Mouse (Mus musculus) hindbrain, embryonic 16.5 days (tissue): ENCODE results near the gene Mertk. TPM values are rescaled to one million over a fixed set of nuclear protein-coding genes. Genes with fewer than 3 reads are reported as not detected.

Experiments used
- ATAC-seq: fragments of 200-750 bp; cut with Nextera tagmentation; 2 replicates; pipeline ENCODE4 v1.8.0; 2017; ENCODE audit warnings: moderate TSS enrichment, moderate library complexity
- H3K27ac ChIP-seq: fragments of 300-500 bp; sonication (generic); 2 replicates; pipeline ENCODE4 v1.5.1; 2014; ENCODE audit warnings: low read depth, mild to moderate bottlenecking, control low read depth, low read length, moderate library complexity
- H3K27me3 ChIP-seq: fragments of 300-500 bp; sonication (generic); replicated peaks from 2 replicates; pipeline ENCODE4 v1.6.1; 2014; ENCODE audit warnings: low read length; ENCODE audit not compliant: control insufficient read depth, insufficient read depth
- H3K36me3 ChIP-seq: fragments of 300-500 bp; sonication (generic); 2 replicates; pipeline ENCODE4 v1.6.1; 2014; ENCODE audit warnings: mild to moderate bottlenecking, low read length, moderate library complexity, mixed read lengths; ENCODE audit not compliant: control insufficient read depth, insufficient read depth
- H3K4me1 ChIP-seq: fragments of 300-500 bp; sonication (generic); 2 replicates; pipeline ENCODE4 v1.6.1; 2014; ENCODE audit warnings: low read depth, low read length; ENCODE audit not compliant: control insufficient read depth, insufficient read depth
- H3K4me2 ChIP-seq: fragments of 300-500 bp; sonication (generic); 2 replicates; pipeline ENCODE4 v1.6.1; 2014; ENCODE audit warnings: mild to moderate bottlenecking, low read length, control low read depth, moderate library complexity
- H3K4me3 ChIP-seq: fragments of 300-500 bp; sonication (generic); 2 replicates; pipeline ENCODE4 v1.5.1; 2014; ENCODE audit warnings: mild to moderate bottlenecking, low read length, control low read depth, moderate library complexity
- H3K9ac ChIP-seq: fragments of 300-500 bp; sonication (generic); 2 replicates; pipeline ENCODE4 v1.6.1; 2014; ENCODE audit warnings: low read depth, mild to moderate bottlenecking, control low read depth, low read length, moderate library complexity
- H3K9me3 ChIP-seq: fragments of 300-500 bp; sonication (generic); 2 replicates; pipeline ENCODE4 v1.6.1; 2014; ENCODE audit warnings: mild to moderate bottlenecking, low read length, moderate library complexity; ENCODE audit not compliant: control insufficient read depth
- WGBS: fragments of 180-500 bp; shearing (Covaris S2); extraction: QIAGEN DNeasy Blood & Tissue Kit; methylation state at CpG from one replicate; pipeline ENCODE4 v1.1.7; 2014; 5-methylcytosine and 5-hydroxymethylcytosine counted together
- polyA plus RNA-seq: library from polyadenylated mRNA; unstranded; fragments of >200 nt; fragmentation: Nextera tagmentation; extraction: Ambion mirVana; gene quantifications from 2 replicates; pipeline ENCODE4 v1.2.1, GENCODE M21; 2015

Mertk gene
- polyA plus RNA-seq, 1 experiment from 2014 or later = 3.4 TPM

GRCm38 (mm10) chr2:128696426-128696825, 2.3 kb upstream of the Mertk start:
- no peak for ATAC-seq
- WGBS = 92% methylated on average over 3 of the region's 3 CpGs

GRCm38 (mm10) chr2:128697047-128697446, 1.7 kb upstream of the Mertk start:
- Histone ChIP-seq H3K4me2 (no peak overlapping the region), H3K4me3 (no peak overlapping the region), H3K9ac (no peak overlapping the region), H3K36me3 (no peaks in the 10 kb centered on the region), H3K4me1 (peaks cover 11% of the 10 kb centered on the region), H3K27me3 (peaks cover 4% of the 10 kb centered on the region; the same call in 1 of the 2 replicates), H3K27ac (no peak overlapping the region), H3K9me3 (no peaks in the 10 kb centered on the region)
- no peak for ATAC-seq
- WGBS = 91% methylated on average over 1 of the region's 1 CpGs

More at GRCm38 (mm10) chr2:128696426-128696825, 2.3 kb upstream of the Mertk start:
- H3K9me3 ChIP-seq = no peaks in the 10 kb centered on the region
- H3K4me3 ChIP-seq = no peak overlapping the region
- H3K9ac ChIP-seq = no peak overlapping the region
- H3K4me1 ChIP-seq = peaks cover 11% of the 10 kb centered on the region
- H3K27me3 ChIP-seq = peaks cover 4% of the 10 kb centered on the region; the same call in 1 of the 2 replicates
- no peak overlapping the region for H3K4me2 ChIP-seq
- H3K27ac ChIP-seq = no peak overlapping the region
- no peaks in the 10 kb centered on the region for H3K36me3 ChIP-seq

DNA sequence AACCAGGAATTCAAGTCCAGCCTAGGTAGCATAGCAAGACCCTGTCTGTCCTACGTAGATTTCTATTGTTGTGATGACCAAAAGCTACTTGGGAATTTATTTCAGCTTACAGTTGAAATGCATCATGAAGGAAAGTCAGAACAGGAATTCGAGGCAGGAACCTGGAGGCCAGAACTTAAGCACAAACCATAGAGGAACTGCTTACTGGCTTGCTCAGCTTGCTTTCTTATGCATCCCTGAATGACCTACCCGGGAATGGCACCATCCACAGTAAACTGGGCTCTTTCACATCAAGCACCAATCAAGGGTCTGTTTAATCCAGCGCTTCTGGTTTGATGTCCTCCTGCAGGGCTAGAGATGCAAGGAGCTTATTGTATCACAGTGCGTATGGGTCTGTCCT, 1.2 kb upstream of the Mertk start:
- peaks cover 11% of the 10 kb centered on the region for H3K4me1 ChIP-seq
- ATAC-seq = no peak
- 45% methylated on average over 5 of the region's 5 CpGs for WGBS
- no peak overlapping the region for H3K27ac ChIP-seq
- no peaks in the 10 kb centered on the region for H3K36me3 ChIP-seq
- peak overlapping the region; percentile 74 for H3K4me2 ChIP-seq
- no peak overlapping the region for H3K9ac ChIP-seq
- no peaks in the 10 kb centered on the region for H3K9me3 ChIP-seq
- H3K27me3 ChIP-seq = peaks cover 4% of the 10 kb centered on the region; the same call in 1 of the 2 replicates
- peak overlapping the region; percentile 45; the same call in 1 of the 2 replicates for H3K4me3 ChIP-seq

GRCm38 (mm10) chr2:128698140-128698692, 540 bp upstream of the Mertk start:
- peak; percentile 96 for ATAC-seq
- H3K27me3 ChIP-seq = peaks cover 4% of the 10 kb centered on the region; the same call in 1 of the 2 replicates
- no peaks in the 10 kb centered on the region for H3K36me3 ChIP-seq
- WGBS = 0% methylated on average over 14 of the region's 14 CpGs
- peak overlapping the region; percentile 58 for H3K9ac ChIP-seq
- peak overlapping the region; percentile 45 for H3K4me3 ChIP-seq
- no peaks in the 10 kb centered on the region for H3K9me3 ChIP-seq
- H3K4me2 ChIP-seq = peak overlapping the region; percentile 74
- peak overlapping the region; percentile 26; the same call in 1 of the 2 replicates for H3K27ac ChIP-seq
- H3K4me1 ChIP-seq = peaks cover 11% of the 10 kb centered on the region

DNA sequence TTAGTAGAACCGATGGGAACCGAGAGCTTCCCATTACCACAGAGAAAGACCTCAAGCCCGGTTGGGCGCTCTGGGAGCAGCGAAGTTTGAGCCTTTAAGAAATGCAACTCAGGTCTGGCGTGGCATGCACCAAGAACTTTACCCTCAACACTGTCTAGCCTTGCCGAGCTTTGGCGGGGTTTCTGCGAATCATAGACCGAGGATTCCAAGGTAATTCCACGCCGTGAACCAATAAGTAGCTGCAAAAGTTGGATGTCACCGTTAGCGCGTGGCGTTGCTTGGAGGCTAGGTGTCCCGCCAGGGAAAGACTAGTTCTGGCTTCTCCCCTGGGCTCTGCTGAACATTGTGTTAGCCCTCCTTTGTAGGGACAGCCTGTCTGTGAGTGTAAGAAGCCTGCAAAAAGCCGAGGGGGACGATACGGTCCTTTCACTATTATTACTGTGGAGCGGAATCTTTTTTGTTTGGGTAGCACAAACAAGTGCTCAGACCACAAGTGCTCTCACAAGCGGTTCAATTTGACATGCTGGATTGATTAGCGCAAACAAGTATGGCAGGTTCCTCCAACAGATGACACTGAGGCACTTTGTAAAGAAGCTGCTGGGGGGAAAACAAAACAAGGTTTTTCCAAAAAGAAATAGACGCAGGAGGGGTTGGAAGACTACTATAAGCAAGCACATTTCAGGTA, 587 bp downstream of the Mertk start:
- ATAC-seq = no peak
- no peaks in the 10 kb centered on the region for H3K36me3 ChIP-seq
- WGBS = under 1% methylated on average over 24 of the region's 24 CpGs
- peak overlapping the region; percentile 53 for H3K9ac ChIP-seq
- peak overlapping the region; percentile 74 for H3K4me2 ChIP-seq
- peak overlapping the region; percentile 49; the same call in 1 of the 2 replicates for H3K27ac ChIP-seq
- peaks cover 11% of the 10 kb centered on the region for H3K4me1 ChIP-seq
- H3K27me3 ChIP-seq = peaks cover 4% of the 10 kb centered on the region; the same call in 1 of the 2 replicates
- H3K9me3 ChIP-seq = no peaks in the 10 kb centered on the region
- H3K4me3 ChIP-seq = peak overlapping the region; percentile 45

GRCm38 (mm10) chr2:128704474-128704873, 5.7 kb downstream of the Mertk start:
- Histone ChIP-seq H3K4me1 (peaks cover 1% of the 10 kb centered on the region; the same call in 1 of the 2 replicates), H3K4me3 (no peak overlapping the region), H3K4me2 (no peak overlapping the region), H3K27ac (no peak overlapping the region), H3K9me3 (no peaks in the 10 kb centered on the region), H3K27me3 (no peaks in the 10 kb centered on the region; the same call in 1 of the 2 replicates), H3K9ac (no peak overlapping the region), H3K36me3 (no peaks in the 10 kb centered on the region)
- WGBS = 85% methylated on average over 3 of the region's 3 CpGs
- no peak for ATAC-seq

DNA sequence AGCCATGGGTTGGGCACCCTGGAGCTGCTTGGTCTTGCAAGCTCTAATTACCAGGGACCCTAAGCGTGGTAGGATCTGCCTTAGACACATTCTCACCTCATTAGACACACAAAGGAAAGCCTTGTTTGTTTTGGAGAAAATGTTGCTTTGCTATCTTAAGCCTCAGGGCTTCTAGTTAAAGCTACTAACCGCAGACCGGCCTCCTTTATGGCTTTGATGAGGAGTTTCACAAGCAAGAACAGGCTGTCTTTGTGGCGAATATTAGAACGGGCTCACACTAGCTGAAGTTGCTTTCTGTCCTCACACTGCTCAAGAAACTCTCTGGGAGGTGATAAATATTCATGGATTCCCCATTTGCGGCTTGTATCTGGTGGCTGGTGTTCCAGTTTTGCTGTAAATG, 10.5 kb downstream of the Mertk start:
- no peak overlapping the region for H3K4me3 ChIP-seq
- no peak for ATAC-seq
- H3K4me1 ChIP-seq = peaks cover 3% of the 10 kb centered on the region; the same call in 1 of the 2 replicates
- no peaks in the 10 kb centered on the region for H3K36me3 ChIP-seq
- H3K9ac ChIP-seq = no peak overlapping the region
- H3K27me3 ChIP-seq = no peaks in the 10 kb centered on the region
- no peak overlapping the region for H3K4me2 ChIP-seq
- no peaks in the 10 kb centered on the region for H3K9me3 ChIP-seq
- H3K27ac ChIP-seq = peak overlapping the region; percentile 9; the same call in 1 of the 2 replicates
- WGBS = 38% methylated on average over 6 of the region's 6 CpGs

- no peak for ATAC-seq
- H3K27ac ChIP-seq = no peak overlapping the region
- no peak overlapping the region for H3K4me3 ChIP-seq
- 80% methylated on average over 6 of the region's 6 CpGs for WGBS
- no peak overlapping the region for H3K9ac ChIP-seq
- no peaks in the 10 kb centered on the region for H3K36me3 ChIP-seq
- no peak overlapping the region for H3K4me2 ChIP-seq
- no peaks in the 10 kb centered on the region for H3K27me3 ChIP-seq
- no peaks in the 10 kb centered on the region for H3K9me3 ChIP-seq
- peaks cover 4% of the 10 kb centered on the region; the same call in 1 of the 2 replicates for H3K4me1 ChIP-seq
Measured at GRCm38 (mm10) chr2:128710609-128711008, 11.9 kb downstream of the Mertk start.

GRCm38 (mm10) chr2:128712940-128713339, 14.2 kb downstream of the Mertk start:
- H3K36me3 ChIP-seq = no peaks in the 10 kb centered on the region
- 86% methylated on average over 6 of the region's 6 CpGs for WGBS
- peaks cover 4% of the 10 kb centered on the region; the same call in 1 of the 2 replicates for H3K4me1 ChIP-seq
- H3K4me3 ChIP-seq = no peak overlapping the region
- H3K4me2 ChIP-seq = no peak overlapping the region
- no peak for ATAC-seq
- H3K9me3 ChIP-seq = no peaks in the 10 kb centered on the region
- H3K27me3 ChIP-seq = no peaks in the 10 kb centered on the region
- H3K9ac ChIP-seq = no peak overlapping the region
- H3K27ac ChIP-seq = no peak overlapping the region
